Comparison of ENCODE assay signal across 1 mouse cellular context in the genomic region with DNA sequence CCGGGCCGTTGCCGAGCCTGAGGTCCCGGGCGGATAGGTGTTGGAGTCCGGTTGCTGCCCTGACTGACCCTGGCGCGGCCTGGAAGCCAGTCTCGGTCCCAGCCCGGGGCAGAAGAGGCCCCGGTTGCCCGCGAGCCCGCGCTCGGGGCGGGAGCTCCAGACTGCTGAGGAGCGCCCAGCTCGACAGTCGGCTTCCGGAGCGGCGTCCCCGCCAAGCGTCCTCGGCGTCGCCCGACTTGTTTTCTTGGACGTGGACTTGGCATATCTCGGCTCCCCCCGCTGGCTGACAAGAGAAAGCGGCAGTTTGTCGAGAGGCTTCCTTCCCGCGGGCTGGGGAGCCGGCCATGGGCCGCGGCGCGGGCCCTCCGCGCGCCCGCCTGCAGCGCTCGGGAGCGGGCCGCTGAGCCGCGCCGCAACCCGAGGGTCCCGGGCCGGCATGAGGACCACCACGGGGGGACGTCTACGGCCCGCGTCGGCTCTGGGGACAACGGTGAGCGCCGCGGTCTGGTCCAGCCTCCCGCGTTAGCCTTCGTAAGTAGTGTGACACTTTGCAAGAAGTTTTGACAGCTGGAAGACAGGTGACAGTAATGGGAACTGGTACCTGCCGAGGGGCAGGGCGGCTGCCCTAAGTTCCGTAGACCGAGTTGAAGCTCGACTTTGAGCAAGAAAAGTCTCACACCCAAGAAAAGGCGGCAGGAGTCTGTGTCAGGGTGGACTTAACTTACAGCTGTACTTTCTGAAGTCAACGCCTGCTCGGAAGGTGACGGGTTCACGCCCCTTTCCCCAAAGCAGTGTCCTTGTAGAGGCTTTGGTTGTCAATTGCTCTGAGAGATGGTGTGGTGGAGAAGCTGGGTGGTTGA.
A peak's percentile ranks its signal among the peaks of the same experiment; 100 is the strongest.
TF ChIP-seq lines count a peak whose summit lies in the region.

No protein-coding gene starts in this region.

TF ChIP-seq in CH12.LX, 34 proteins besides CTCF, POLR2A, EP300 and RAD21:
- no peak; the same call in none of the 2 replicates for TF ChIP-seq IRF4 (IDR thresholded peaks at IDR 0.05; ENCODE audit: low read depth, low read length)
- no peak for TF ChIP-seq NELFE (IDR thresholded peaks at IDR 0.05; ENCODE audit: low read depth, low read length)
- TF ChIP-seq CHD1 (IDR thresholded peaks at IDR 0.05; ENCODE audit: low read depth, low read length): peak; percentile 63; the same call in 1 of the 2 replicates
- TF ChIP-seq USF1 (IDR thresholded peaks at IDR 0.05; ENCODE audit: low read depth, low read length): no peak
- TF ChIP-seq MAZ (IDR thresholded peaks at IDR 0.05; ENCODE audit: low read depth, low read length): no peak; the same call in 1 of the 2 replicates
- no peak for TF ChIP-seq ZC3H11A (IDR thresholded peaks at IDR 0.05; ENCODE audit: low read depth, low read length)
- no peak for TF ChIP-seq RCOR1 (conservative IDR thresholded peaks at IDR 0.05; ENCODE audit: low read depth, low read length)
- TF ChIP-seq UBTF (IDR thresholded peaks at IDR 0.05; ENCODE audit: low read depth, low read length): peak; percentile 94
- no peak for TF ChIP-seq CHD2 (IDR thresholded peaks at IDR 0.05; ENCODE audit: low read length)
- no peak for TF ChIP-seq KAT2A (IDR thresholded peaks at IDR 0.05; ENCODE audit: insufficient replicate concordance, low read length)
- TF ChIP-seq ZNF384 (IDR thresholded peaks at IDR 0.05; ENCODE audit: low read depth, low read length): 0 out of 2 replicates have a peak, but pooled peaks have one; percentile 14
- TF ChIP-seq SIN3A (IDR thresholded peaks at IDR 0.05; ENCODE audit: low read length): peak; percentile 92
- TF ChIP-seq JUN (IDR thresholded peaks at IDR 0.05; ENCODE audit: insufficient read depth, low read depth, low read length): no peak
- TF ChIP-seq MAX (IDR thresholded peaks at IDR 0.05; ENCODE audit: low read length): no peak
- TF ChIP-seq MXI1 (IDR thresholded peaks at IDR 0.05; ENCODE audit: low read depth, low read length): peak; percentile 74
- TF ChIP-seq POLR2AphosphoS2 (IDR thresholded peaks at IDR 0.05; ENCODE audit: low read depth, low read length): no peak
- TF ChIP-seq SMC3 (IDR thresholded peaks at IDR 0.05; ENCODE audit: low read depth, low read length): no peak; the same call in 1 of the 2 replicates
- TF ChIP-seq ETS1 (conservative IDR thresholded peaks at IDR 0.05; ENCODE audit: low read depth, low read length): no peak; the same call in 1 of the 2 replicates
- no peak for TF ChIP-seq ZKSCAN1 (IDR thresholded peaks at IDR 0.05; ENCODE audit: borderline replicate concordance, low read depth, low read length)
